ENCODE assay signal across 27 mouse cellular contexts in genomic region chr6:118830851-118831250, GRCm38 (mm10).
A peak's percentile ranks its signal among the peaks of the same experiment; 100 is the strongest.
DNase-seq lines count a peak whose midpoint lies in the region; ATAC-seq and TF ChIP-seq lines count a peak whose summit lies in the region.
"Had no signal": no experiment of that assay in that cellular context is flagged by ENCODE, and none has a peak within 500 bp of the region (broad histone marks: within the 10 kb centered on the region; RNA-seq: fewer than 3 reads in every experiment).

No protein-coding gene starts in this region.

- H3K27ac ChIP-seq in MEL (ENCODE audit: control insufficient read depth, low read depth, low read length) = peak overlapping the region; percentile 85
- H3K27ac ChIP-seq in liver, embryonic 13.5 days = peak overlapping the region; percentile 48
- H3K27ac ChIP-seq: gastrocnemius, adult 2 months; hindbrain, embryonic 14.5 days; kidney, embryonic 15.5 days; lung, embryonic 15.5 days had no signal

- peaks cover 16 to 27% of the 10 kb centered on the region in 2 experiments for H3K4me1 ChIP-seq in MEL (ENCODE audit: control insufficient read depth in 1 of 2, insufficient read depth in 2 of 2, low read length in 2 of 2)
- H3K4me1 ChIP-seq in liver, embryonic 13.5 days (replicated peaks) = peaks cover 50% of the 10 kb centered on the region

- no peaks in the 10 kb centered on the region for H3K79me2 ChIP-seq in MEL (ENCODE audit: control insufficient read depth, insufficient read depth, low read length, poor library complexity)

- TF ChIP-seq RAD21 in MEL (IDR thresholded peaks at IDR 0.05; ENCODE audit: low read depth, low read length) = peak; percentile 35

- ATAC-seq in liver, embryonic 13.5 days (ENCODE audit: low read depth) = peak; percentile 84
- ATAC-seq in megakaryocyte progenitor cell, adult 5-6 weeks (replicated peaks; ENCODE audit: poor library complexity) = peak; percentile 87
- ATAC-seq: activated CD4-positive, CD25-positive, alpha-beta regulatory T cell, adult 4 months; CD4-positive, CD25-positive, alpha-beta regulatory T cell, adult 4 months; forebrain, embryonic 14.5 days; intestine, postnatal 0 days had no signal

- peak; percentile 75 to 86; a peak in 3 of 4 replicates for TF ChIP-seq EP300 in MEL (IDR thresholded peaks at IDR 0.05; ENCODE audit: low read depth in 1 of 2, low read length in 2 of 2)

- peak overlapping the region; percentile 43 for H3K4me2 ChIP-seq in liver, embryonic 13.5 days
- H3K4me2 ChIP-seq: heart, embryonic 12.5 days; hindbrain, embryonic 14.5 days; kidney, embryonic 15.5 days; lung, embryonic 15.5 days had no signal

- WGBS in liver, embryonic 13.5 days (ENCODE audit: insufficient replicate concordance) = 22% methylated on average over 5 of the region's 5 CpGs

- peak; percentile 88 for DNase-seq in MEL (ENCODE audit: low read depth, low spot score)
- peak; percentile 59 for DNase-seq in c-Kit-positive CD71-positive TER-119-negative erythroid progenitor cells, embryonic 14.5 days (ENCODE audit: low read depth)
- peak; percentile 55 for DNase-seq in liver, embryonic 13.5 days
- no peak for DNase-seq in kidney, adult 11 months
- DNase-seq in spleen, postnatal 14 days (ENCODE audit: low spot score in 2 of 2) = no peak
- DNase-seq in adrenal gland, adult 8-10 months = no peak
- DNase-seq: adrenal gland, postnatal 10 days; cerebellum, adult 18-20 months; cerebellum, postnatal 14 days; gastrocnemius, adult 2 months; gastrocnemius, postnatal 36 days; heart, adult 18-20 months; heart, postnatal 10 days; kidney, postnatal 25 days; left cerebral cortex, postnatal 4 days; lung, postnatal 36 days; midbrain, embryonic 14.5 days; thymus, postnatal 4 days had no signal

- 0 out of 4 replicates have a peak, but pooled peaks of 1 of the 2 experiments have one; percentile 39 for TF ChIP-seq POLR2A in MEL (IDR thresholded peaks at IDR 0.05; ENCODE audit: control insufficient read depth in 1 of 2, insufficient read depth in 1 of 2, low read depth in 1 of 2, low read length in 2 of 2, poor library complexity in 1 of 2)

- peaks cover 0 to 25% of the 10 kb centered on the region in 2 experiments; a peak in 2 of 4 replicates for H3K36me3 ChIP-seq in MEL (ENCODE audit: control insufficient read depth in 1 of 2, insufficient read depth in 2 of 2, low read length in 2 of 2)
- H3K36me3 ChIP-seq in liver, embryonic 13.5 days = no peaks in the 10 kb centered on the region
- H3K36me3 ChIP-seq: heart, embryonic 12.5 days; kidney, embryonic 15.5 days; lung, embryonic 15.5 days had no signal

- peak overlapping the region; percentile 56 for H3K9ac ChIP-seq in MEL (ENCODE audit: control insufficient read depth, low read depth, low read length, poor library complexity, severe bottlenecking)
- H3K9ac ChIP-seq in liver, embryonic 13.5 days = peak overlapping the region; percentile 15; the same call in 1 of the 2 replicates
- H3K9ac ChIP-seq: heart, embryonic 12.5 days; hindbrain, embryonic 14.5 days; kidney, embryonic 15.5 days; lung, embryonic 15.5 days had no signal

- peak; percentile 23 to 65 (median 47) for TF ChIP-seq CTCF in MEL (IDR thresholded peaks at IDR 0.05 in 2 of 3, conservative IDR thresholded peaks at IDR 0.05 in 1 of 3; ENCODE audit: control insufficient read depth in 1 of 3, insufficient read depth in 1 of 3, low read depth in 2 of 3, low read length in 3 of 3, poor library complexity in 1 of 3, severe bottlenecking in 1 of 3)

- no peaks in the 10 kb centered on the region for H3K9me3 ChIP-seq in MEL (replicated peaks; ENCODE audit: insufficient read depth, low read length)
- no peaks in the 10 kb centered on the region for H3K9me3 ChIP-seq in liver, embryonic 13.5 days (replicated peaks)
- H3K9me3 ChIP-seq: heart, embryonic 12.5 days; kidney, embryonic 15.5 days; lung, embryonic 15.5 days had no signal

- H3K27me3 ChIP-seq in MEL (ENCODE audit: control insufficient read depth in 1 of 2, insufficient read depth in 2 of 2, low read length in 2 of 2) = no peaks in the 10 kb centered on the region
- H3K27me3 ChIP-seq in liver, embryonic 13.5 days = no peaks in the 10 kb centered on the region
- H3K27me3 ChIP-seq: heart, embryonic 12.5 days; kidney, embryonic 15.5 days; lung, embryonic 15.5 days had no signal

- peak overlapping the region; percentile 14 to 33; a peak in 3 of 4 replicates for H3K4me3 ChIP-seq in MEL (ENCODE audit: control insufficient read depth in 1 of 2, insufficient read depth in 1 of 2, low read depth in 2 of 2, low read length in 2 of 2)
- H3K4me3 ChIP-seq in liver, embryonic 13.5 days (replicated peaks) = no peak overlapping the region
- H3K4me3 ChIP-seq: gastrocnemius, adult 2 months; heart, embryonic 12.5 days; kidney, embryonic 15.5 days; lung, embryonic 15.5 days had no signal

TF ChIP-seq in MEL, 35 proteins besides CTCF, POLR2A, EP300 and RAD21:
- no peak for TF ChIP-seq ZMIZ1 (IDR thresholded peaks at IDR 0.05; ENCODE audit: low read depth, low read length)
- TF ChIP-seq ZNF384 (IDR thresholded peaks at IDR 0.05; ENCODE audit: low read depth, low read length) = peak; percentile 72; the same call in 1 of the 2 replicates
- peak; percentile 95 for TF ChIP-seq JUND (IDR thresholded peaks at IDR 0.05; ENCODE audit: low read depth, low read length)
- TF ChIP-seq TBP (IDR thresholded peaks at IDR 0.05; ENCODE audit: low read depth, low read length) = peak; percentile 18; the same call in 1 of the 2 replicates
- TF ChIP-seq HCFC1 (IDR thresholded peaks at IDR 0.05; ENCODE audit: low read depth, low read length) = peak; percentile 62
- TF ChIP-seq SIN3A (IDR thresholded peaks at IDR 0.05; ENCODE audit: low read length) = peak; percentile 74
- 0 out of 2 replicates have a peak, but pooled peaks have one; percentile 58 for TF ChIP-seq MYC (IDR thresholded peaks at IDR 0.05; ENCODE audit: low read depth, low read length)
- TF ChIP-seq CHD2 (IDR thresholded peaks at IDR 0.05; ENCODE audit: low read length) = no peak
- no peak for TF ChIP-seq POLR2AphosphoS2 (IDR thresholded peaks at IDR 0.05; ENCODE audit: low read length)
- peak; percentile 45 for TF ChIP-seq SMC3 (IDR thresholded peaks at IDR 0.05; ENCODE audit: low read depth, low read length)
- peak; percentile 42; the same call in 1 of the 2 replicates for TF ChIP-seq MXI1 (IDR thresholded peaks at IDR 0.05; ENCODE audit: low read depth, low read length)
- 0 out of 2 replicates have a peak, but pooled peaks have one; percentile 2 for TF ChIP-seq MAX (IDR thresholded peaks at IDR 0.05; ENCODE audit: low read length)
- TF ChIP-seq ZC3H11A (IDR thresholded peaks at IDR 0.05; ENCODE audit: low read depth, low read length) = peak; percentile 3; the same call in 1 of the 2 replicates
- TF ChIP-seq TAL1 (IDR thresholded peaks at IDR 0.05; ENCODE audit: low read length) = peak; percentile 56
- TF ChIP-seq USF2 (IDR thresholded peaks at IDR 0.05; ENCODE audit: borderline replicate concordance in 1 of 2, insufficient read depth in 1 of 2, low read depth in 1 of 2, low read length in 2 of 2) = no peak
- peak; percentile 82 for TF ChIP-seq TCF12 (IDR thresholded peaks at IDR 0.05; ENCODE audit: low read depth, low read length)
- peak; percentile 88 for TF ChIP-seq ETS1 (IDR thresholded peaks at IDR 0.05; ENCODE audit: low read depth, low read length)
- TF ChIP-seq RCOR1 (IDR thresholded peaks at IDR 0.05; ENCODE audit: low read depth, low read length) = peak; percentile 82
- 0 out of 2 replicates have a peak, but pooled peaks have one; percentile 15 for TF ChIP-seq ELF1 (IDR thresholded peaks at IDR 0.05; ENCODE audit: low read depth, low read length)
- no peak for TF ChIP-seq MAZ (IDR thresholded peaks at IDR 0.05; ENCODE audit: low read depth, low read length)
- peak; percentile 45; the same call in 1 of the 2 replicates for TF ChIP-seq BHLHE40 (IDR thresholded peaks at IDR 0.05; ENCODE audit: borderline replicate concordance, low read depth, low read length)
- peak; percentile 96 for TF ChIP-seq GATA1 (IDR thresholded peaks at IDR 0.05; ENCODE audit: low read depth, low read length)

Comparison
In these comparisons a context has a peak if more than half of its experiments do, and no peak if none do; other contexts are left out.
1. DNase-seq: peak in MEL (single experiment), c-Kit-positive CD71-positive TER-119-negative erythroid progenitor cells, embryonic 14.5 days (single experiment) and liver, embryonic 13.5 days (single experiment); none in kidney, adult 11 months (single experiment), spleen, postnatal 14 days (0 of 2) and adrenal gland, adult 8-10 months (single experiment).